Mouse (Mus musculus) heart, adult 18-20 months (tissue): ENCODE measurements around the gene Shc3. TPM values are rescaled to one million over a fixed set of nuclear protein-coding genes. Genes with fewer than 3 reads are reported as not detected.
A peak's percentile ranks its signal among the peaks of the same experiment; 100 is the strongest.

Experiments used
- DNase-seq, 2 experiments: peaks; one replicate each; pipeline ENCODE4 v3.0.0; 2021 to 2022; ENCODE audit warnings: mixed read lengths in 1 of 2
- total RNA-seq, 2 experiments: library from RNA; stranded (reverse); gene quantifications; 2 replicates each; pipeline ENCODE4 v1.2.3; 2021

Shc3 gene
- total RNA-seq, 2 experiments from 2014 or later: 1.0 to 1.2 TPM

DNA sequence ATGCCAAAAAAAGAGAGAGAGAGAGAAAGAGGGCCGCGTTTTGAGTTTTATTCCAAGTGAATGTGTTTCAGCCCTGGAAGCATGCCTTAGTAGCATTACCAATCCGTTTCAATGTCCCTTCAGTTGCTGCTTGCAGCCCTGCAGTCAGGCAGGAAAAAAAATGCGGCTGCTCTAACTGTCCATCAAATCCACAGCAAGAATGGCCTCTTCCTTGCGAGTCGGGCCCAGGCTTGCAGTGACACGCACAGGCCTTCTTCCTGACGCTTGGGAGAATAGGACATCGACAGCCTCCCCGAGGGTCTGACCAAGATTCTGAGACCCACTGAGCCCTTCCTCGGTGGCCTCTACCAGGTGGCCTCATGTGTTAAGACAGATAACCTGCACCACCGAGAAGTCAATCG, 718 bp downstream of the Shc3 start:
- peak; percentile 11 to 45 for DNase-seq

DNA sequence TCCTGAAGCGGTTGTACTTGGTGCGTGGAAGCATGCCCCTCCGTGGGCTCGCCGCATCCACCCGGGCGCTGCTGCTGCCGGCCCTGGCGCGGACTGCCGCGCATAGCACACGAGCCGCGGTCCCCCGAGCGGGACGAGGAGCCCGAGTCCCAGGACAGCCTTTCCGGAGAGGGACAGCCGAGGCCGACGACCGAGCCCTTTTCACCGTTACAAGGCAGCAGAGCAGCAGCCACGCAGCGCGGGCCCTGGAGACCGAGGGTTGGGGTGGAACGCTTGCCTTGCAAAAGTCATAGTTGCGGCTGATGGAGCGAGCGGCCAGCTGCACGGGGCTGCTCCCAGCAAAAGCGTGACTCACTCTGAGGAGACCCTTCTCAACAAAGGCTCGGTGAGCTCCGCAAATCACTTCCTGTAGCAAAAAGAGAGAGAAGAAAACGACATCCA, 1.8 kb downstream of the Shc3 start:
- DNase-seq: peak; percentile 9 to 47

DNA sequence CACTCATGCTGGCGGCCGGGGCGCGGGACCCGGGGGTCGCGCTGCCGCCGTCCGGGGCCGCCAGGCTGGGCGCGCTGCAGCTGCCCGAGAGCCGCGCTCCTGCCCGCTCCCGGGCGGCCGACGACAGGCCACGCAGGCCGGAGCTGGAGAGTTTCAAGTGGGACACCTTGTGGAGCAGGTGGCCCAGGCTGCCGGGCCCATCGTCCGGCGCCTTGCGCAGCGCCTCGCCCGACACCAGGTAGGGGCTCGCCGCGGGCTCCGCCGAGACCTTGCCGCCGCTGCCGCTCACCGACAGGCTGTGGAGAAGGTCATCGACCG, 2.2 kb downstream of the Shc3 start:
- no peak for DNase-seq

DNA sequence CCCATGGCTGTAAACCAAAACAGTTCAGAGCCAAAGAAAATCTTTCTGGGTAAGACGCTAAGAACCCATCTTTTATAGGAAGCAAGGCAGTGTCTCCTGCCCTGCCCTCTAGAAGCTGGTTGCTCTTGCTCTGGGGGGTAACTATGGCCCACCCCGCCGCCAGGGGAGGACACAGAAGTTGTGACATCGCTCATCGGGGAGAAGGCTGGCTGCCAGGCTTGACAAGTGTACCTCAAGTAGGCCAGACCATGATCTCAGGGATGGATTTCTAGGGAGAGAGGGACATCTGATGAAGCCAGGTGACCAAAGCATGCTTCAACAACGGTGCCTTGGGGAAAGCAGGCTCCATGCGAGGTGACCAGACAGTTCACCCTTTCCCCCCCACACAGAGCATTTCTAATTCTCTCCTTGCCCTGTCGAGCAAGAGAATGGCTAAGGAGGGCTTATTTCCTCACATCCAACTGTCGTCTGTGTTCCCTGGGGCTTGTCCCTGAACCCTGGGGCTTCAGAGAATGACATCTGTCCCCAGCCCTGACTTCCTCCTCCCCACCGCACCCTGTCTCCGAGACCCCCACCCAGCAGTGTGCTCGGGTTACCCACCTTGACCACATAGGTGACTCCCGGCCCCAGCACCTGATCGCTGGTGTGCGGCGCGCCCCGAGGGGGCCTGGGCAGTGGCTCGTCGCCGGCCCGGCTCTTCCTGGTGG, 2.7 kb downstream of the Shc3 start:
- peak in 1 of 2 experiments; percentile 10 for DNase-seq

DNA sequence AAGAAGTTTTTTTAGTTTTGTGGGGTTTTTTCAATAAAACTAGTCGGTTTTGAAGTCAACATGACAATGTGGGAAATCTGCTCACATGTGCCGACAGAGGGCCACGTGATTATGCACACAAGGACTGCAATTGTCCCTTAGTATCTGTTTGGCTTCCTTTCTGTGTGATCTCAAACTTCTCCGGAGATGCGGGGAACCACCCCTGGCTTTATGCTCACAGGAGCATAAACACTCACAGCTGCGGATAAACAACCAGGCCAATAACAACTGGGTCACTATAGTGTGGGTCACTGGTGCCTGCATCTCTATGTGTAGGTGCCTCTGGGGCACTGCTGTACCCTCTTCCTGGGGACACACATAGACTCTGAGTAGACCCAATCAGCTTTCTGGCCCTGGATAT, 4.5 kb downstream of the Shc3 start:
- DNase-seq: peak in 1 of 2 experiments; percentile 11

DNA sequence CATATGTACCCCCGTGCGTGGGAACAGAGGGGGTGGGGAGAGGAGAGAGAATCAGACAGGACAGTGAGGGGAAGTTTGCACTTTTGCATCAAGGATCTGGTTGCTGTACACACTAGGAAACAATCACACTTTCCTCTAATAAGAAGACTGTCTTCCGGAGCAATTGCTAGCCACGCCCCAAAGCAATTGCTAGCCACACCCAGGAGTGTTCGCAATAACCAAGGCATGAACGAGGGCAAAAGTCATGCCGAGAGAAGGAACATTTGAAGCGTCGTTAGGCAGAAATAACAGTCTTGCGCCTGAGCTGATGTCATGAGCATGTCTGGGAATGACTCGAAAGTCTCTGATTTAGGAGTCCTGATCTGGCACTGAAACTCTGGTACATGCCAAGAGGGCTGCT, 15.9 kb downstream of the Shc3 start:
- no peak for DNase-seq

DNA sequence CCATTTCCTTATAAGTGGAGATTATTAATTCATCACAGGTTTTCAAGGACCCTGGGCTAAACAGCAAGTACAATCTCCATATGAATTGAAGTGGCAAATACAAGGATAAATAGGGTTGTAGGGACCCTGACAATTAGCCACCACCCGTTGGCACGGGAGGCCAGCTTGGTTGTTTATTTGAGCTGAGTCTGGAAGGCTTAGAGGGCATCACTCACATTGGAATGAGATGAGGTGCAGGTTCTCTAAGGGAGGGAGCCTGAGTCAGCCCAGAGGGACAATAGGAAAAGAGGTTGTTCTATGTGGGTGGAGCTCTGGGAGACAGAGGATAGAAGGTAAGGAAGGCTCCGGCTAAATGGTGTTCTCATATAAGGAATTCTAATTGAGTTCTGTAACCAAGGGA, 17.0 kb downstream of the Shc3 start:
- no peak for DNase-seq

DNA sequence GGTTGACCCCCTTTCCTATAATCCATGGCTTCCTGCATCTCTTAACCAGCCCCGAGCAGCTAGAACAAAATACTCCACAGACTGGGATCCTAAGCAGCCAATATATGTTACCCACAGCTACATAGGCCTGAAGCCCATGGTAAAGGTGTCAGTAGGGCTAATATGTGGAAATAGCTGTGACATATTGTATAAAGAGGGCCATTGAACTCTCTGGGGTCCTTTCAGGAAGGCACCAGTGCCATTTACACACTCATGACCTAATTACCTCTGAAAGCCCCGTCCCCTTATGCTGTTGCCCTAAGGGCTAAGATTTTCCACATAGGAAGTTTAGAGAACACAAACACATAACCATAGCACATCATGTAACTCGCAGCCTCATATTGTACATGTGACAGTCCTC, 17.4 kb downstream of the Shc3 start:
- no peak for DNase-seq

DNA sequence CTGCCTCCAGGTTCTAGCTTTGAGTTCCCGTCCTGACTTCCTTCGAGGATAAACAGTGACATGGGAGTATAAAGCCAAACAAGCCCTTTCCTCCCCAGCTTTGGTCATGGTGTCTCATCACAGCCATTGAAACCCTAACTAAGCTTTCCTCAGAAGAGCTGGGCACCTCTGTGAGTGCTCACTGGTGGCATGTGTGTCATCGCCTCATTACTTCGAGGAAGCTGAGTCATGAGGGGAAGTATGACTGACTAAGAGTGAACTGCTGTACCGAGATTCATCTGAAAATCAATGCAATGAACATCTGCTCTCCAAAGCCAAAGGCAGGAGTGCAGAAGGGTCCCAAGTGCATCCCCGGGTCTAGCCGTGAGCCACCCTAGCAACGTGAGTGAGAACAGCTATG, 29.4 kb downstream of the Shc3 start:
- DNase-seq: no peak

DNA sequence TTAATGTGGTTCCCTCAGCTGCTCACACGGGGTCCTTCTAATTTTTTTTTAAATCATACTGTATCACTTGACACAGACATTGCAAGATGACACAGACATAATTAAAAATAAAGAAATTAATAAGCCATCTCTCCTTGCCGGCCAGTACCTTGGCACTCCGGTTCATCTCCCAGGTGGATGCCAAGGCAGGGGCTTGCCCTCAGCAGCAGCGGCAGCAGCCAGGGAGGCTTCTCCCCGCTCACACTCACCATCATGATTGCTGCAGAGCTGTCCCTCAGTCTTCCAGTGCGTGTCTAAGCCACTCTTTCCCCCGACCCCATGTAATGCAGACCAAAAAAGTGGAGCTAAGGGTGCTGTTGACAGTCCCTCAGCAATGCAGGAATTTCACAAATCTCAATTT, 33.9 kb downstream of the Shc3 start:
- DNase-seq: no peak

DNA sequence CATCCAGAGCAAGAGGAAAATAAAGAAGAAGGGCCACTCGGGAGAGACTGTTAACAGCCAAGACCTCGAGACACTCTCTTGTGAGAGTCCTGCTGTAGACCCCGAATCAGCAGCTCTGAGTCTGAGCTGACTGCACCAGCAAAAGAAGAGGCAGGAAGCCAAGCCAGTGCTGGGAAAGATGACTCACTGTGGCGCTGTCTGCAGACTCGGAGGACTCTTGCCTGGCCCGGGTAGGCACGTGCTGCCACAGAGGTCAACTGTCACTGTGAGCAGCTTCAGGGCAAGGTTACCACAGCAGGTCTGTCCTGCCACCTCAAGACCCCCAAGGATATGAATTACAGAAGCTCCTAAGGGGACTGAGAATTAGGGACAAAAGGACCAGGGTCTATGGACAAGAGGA, 42.7 kb downstream of the Shc3 start:
- DNase-seq: peak; percentile 39 to 42

DNA sequence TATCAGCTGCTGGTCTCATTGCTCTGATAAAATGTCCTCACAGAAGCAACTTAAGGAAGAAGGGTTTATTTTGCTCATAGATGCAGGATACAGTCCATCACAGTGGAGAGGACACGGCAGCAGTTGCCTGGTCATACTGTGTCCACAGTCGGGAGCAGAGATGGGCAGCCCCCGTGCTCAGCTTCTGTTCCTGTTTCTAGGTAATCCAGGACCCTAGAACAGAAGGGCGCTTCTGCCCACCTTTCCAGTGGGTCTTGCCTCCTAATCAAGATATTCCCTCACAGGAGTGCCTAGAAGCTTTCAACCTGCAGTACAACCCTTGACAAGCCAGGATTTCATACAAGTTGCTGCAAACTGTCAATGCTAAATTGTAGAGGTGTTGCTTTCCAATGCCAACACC, 44.9 kb downstream of the Shc3 start:
- DNase-seq: no peak

DNA sequence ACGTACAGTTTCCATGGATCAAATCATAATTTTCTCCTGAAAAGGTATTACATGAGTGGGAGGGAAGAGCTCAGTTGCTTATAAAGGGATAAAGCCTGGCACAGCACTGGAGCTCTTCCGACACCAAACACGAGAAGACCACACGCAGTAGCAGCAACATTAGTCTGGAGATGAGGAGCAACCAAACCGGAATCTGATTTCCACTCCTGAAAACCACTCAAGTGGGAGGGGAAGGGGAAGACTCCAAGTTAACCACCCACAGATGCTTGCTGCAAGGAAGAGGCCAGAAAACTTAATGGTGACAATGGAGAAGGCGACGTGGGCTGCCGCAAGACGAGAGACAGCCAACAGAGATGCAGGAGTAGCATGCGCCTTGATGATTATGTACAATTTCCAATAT, 45.9 kb downstream of the Shc3 start:
- no peak for DNase-seq

DNA sequence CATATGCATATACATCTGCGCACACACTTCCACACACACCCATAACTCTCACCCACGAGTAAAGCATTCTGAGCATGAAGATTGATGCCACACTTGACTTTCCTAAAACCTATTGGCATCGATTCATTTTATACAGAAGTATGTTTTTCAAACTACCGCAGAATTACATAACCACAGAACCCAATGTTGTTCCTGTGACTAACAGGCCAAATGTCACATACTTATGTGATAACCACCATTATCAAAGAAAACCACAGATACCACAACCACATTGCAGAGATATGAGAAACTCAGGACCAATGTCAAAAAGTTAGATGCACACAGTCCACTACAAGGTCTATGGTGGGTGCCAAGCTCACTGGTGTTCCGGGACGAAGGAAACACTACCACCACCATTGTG, 50.3 kb downstream of the Shc3 start:
- no peak for DNase-seq

DNA sequence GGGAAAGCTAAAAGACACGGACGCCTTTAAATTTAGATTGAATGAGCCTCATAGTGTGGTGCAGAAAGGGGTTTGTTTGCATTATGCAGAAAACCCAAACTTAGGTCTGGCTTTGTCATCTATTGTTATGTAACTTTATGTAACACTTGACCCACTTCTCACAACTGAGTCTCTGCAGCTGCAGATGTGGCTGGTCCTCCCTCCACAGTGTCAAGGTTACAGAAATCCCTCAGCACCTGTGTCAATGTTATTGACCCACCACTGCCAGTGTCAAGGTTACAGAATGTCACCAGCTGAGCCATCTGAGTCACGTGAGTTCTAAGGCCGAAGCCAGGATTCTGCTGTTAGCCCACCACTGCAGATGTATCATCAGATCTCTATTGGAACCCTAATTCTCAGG, 51.3 kb downstream of the Shc3 start:
- DNase-seq: no peak

DNA sequence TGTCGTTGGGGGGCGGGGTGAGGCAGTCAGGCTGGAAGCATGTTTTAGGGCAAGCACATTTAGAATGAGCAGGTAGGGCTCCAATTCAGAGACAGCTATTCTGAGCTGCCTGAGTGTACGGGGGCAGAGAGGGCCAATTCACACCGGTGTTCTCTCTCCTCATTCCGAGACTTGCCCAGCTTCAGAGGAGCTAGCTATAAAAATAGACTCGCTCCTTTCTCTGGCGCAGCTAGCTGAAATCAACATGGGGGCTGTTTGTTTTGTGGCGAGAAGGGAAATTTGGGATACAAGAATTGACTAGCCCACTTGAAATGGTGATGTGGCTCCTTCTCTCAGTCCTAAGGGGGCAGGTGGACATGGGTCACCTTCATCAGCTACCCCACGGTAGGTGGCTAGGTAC, 60.4 kb downstream of the Shc3 start:
- DNase-seq: no peak

DNA sequence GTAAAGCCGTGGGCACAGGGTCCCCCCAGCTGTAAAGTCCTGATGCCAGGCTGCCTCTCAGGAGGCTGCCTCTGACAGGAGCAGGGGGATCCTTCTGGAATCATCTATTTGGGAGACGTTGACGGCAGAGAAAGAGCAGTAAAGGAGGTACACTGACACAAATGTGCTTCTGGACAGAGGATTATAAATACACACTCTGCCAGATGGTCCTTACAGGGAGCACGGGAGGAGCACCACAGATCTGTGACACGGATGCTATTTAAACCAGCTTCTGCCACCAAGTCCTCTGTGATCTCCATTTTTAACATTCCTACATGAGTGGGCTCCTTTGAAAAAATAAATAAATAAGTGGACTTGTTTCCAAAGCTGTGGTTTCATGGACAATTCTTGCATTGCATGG, 63.5 kb downstream of the Shc3 start:
- DNase-seq: no peak

DNA sequence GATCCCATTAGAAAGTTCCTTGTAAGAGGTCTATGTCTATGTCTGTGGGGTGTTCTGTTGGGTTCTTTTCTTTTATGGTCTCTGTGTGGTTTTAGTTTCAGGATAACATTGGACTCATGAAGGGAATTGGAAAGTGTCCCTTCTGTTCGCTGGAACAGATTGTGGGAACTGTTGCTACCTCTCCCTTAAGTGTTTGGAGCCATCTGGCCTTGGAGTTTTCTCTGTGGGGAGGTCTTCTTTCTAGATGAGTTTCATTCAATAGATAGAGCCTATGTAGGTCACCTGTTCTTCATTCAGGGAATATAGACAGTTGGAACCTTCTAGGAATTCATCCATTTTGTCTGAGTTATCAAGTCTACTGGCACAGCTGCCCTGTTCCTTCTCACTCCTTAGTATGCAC, 69.5 kb downstream of the Shc3 start:
- DNase-seq: no peak

DNA sequence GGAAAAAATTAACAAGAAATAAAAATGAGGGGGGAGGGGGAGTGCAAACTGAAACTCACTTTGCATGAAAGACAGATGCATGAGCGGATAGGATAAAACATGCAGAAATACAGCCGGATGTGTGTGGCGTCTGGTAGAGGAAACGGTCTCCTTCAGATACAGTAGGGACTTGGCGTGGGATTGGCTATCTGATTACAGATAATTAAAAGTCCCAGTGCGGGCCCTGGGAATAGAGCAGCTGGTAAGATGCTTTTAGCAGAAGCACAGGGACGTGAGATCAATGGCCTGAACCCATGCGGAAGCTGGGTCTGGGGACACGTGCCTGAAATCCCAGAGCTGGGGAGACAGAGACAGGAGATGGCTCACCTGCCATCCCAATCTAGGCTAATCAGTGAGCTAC, 75.5 kb downstream of the Shc3 start:
- peak in 1 of 2 experiments; percentile 15 for DNase-seq

DNA sequence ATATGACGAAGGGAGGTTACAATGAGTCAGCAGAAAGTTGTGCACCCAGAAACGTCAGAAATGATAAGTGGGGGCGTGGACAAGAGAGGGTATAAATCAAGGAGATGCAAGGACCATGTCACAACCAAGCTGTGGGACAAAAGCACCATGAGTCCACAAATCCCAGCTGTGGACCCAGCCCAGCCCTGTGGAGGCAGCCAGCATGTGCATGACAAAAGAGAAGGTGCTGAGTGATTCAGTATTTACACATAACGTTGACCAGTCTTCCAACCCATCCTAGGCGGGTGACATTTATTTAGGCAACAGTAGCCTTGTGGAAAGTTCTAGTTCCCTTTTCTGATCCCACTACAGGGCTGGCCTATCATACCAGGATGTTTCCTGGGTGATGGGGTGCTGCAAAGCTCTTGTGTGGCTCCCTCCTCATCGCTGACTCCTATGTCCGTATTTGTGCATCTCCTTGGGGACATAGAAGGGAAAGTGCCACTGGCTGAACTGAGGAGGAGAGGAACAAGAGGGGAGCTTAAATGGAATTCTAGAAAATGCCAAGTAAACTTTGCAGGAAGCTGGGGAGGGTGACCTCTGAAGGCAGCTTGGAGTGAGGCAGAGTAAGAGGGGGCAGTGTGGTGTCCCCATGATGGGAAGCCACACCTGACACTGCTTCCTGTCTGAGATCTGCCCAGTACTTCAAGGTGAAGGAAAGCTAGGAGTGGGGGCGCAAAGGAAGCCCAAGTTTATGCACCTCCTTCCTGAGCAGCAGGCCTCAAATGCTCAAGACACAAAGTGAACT, 77.4 kb downstream of the Shc3 start:
- DNase-seq: no peak

DNA sequence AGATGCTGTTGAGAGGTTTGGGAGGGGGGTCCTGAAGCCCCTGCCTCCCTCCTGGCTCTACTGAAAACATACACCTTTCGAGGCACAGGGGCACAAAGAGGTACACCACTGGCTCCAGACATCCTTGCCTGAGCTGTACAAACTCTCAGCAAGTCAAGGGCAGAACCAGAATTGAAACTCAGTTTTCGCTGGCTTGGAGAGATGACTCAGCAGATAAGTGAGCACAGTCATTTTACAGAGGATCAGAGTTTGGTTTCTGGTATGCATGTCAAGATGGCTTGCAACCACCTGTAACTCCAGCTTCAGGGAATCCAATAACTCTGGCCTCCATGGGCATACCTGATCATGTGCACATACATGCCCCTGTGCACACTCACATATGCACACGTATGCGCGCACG, 79.0 kb downstream of the Shc3 start:
- no peak for DNase-seq

DNA sequence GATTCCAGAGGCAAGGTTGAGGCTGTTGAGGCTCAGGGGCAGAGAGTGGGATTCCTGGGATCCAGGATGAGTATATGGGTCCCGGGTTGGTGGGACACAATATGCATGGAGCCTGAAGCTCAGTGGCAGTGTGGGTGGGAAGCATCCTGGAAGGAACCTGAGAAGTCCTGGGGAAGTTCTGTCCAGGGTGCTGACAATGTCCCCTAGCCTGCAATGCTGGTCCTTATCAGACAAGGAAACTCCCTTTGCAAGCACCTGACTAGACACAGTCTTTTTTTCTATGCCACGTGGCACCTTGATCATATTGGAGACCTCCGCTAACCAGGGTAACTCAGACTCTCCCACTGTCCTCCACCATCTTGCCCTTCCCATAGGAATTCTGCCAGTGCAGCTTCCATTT, 80.3 kb downstream of the Shc3 start:
- DNase-seq: no peak

DNA sequence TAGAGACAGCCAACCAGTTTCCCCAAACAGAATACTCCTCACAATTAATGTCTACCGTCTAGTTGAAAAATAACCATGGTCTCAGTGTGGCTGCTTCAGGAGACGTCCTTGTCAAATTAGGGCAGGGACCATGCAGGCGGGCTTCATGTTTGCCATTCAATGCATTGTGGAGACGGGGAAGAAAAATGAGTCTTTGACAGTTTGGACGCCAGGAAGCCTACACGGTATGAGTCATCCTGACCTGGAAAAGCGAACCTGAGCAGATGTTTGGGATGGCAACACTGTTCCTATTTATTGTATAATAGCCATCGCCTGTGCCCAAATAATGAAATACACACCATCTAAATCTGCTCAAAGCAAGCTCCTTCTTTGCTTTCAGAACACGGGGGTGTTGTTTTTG, 83.9 kb downstream of the Shc3 start:
- DNase-seq: no peak

DNA sequence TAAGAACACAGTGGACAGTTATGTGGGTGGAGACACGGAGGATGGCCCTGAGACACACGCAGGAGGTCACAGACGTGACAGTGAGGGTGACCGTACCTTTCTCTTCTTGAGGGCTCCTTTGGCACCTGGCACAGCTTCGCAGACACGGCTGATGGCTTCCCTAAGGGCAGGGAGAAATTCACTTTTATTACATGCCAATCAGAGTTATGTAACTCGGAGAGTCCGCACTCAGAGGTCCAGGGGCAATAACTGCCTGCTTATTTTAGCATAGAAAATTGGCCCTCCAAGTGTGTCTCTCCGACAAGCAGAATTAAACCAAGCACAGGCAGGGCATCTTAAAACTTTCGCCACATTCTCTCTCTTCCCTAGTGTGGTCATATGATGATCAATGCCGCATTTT, 86.4 kb downstream of the Shc3 start:
- no peak for DNase-seq
